Mouse (Mus musculus): Measurements from ENCODE around the gene Ryr2.

Gene Ryr2

GRCm38 (mm10) chr13:11933334-11933733 is 173.4 kb downstream of the Ryr2 start:
- no peak for DNase-seq

- no peak for DNase-seq
These were observed 178.0 kb downstream of the Ryr2 start for GRCm38 (mm10) chr13:11928709-11929108.

- no peak for DNase-seq
These were observed 179.0 kb downstream of the Ryr2 start for GRCm38 (mm10) chr13:11927727-11928126.

GRCm38 (mm10) chr13:11926720-11927500 is 179.8 kb downstream of the Ryr2 start:
- peak; percentile 29 for DNase-seq

- DNase-seq: no peak
These were observed 180.5 kb downstream of the Ryr2 start for GRCm38 (mm10) chr13:11926215-11926614.

- DNase-seq: no peak
These were observed 182.0 kb downstream of the Ryr2 start for GRCm38 (mm10) chr13:11924732-11925131.

GRCm38 (mm10) chr13:11920495-11920894 is 186.2 kb downstream of the Ryr2 start:
- DNase-seq: no peak

- no peak for DNase-seq
These were observed 187.3 kb downstream of the Ryr2 start for GRCm38 (mm10) chr13:11919448-11919847.

- DNase-seq: no peak
These were observed 191.1 kb downstream of the Ryr2 start for GRCm38 (mm10) chr13:11915619-11916018.

GRCm38 (mm10) chr13:11914682-11915081 is 192.1 kb downstream of the Ryr2 start:
- DNase-seq: no peak

- DNase-seq: no peak
These were observed 194.5 kb downstream of the Ryr2 start for GRCm38 (mm10) chr13:11912208-11912607.

GRCm38 (mm10) chr13:11908123-11908522 is 198.6 kb downstream of the Ryr2 start:
- DNase-seq: no peak

GRCm38 (mm10) chr13:11905126-11905525 is 201.6 kb downstream of the Ryr2 start:
- no peak for DNase-seq

- DNase-seq: no peak
These were observed 203.5 kb downstream of the Ryr2 start for GRCm38 (mm10) chr13:11903272-11903671.

- no peak for DNase-seq
These were observed 203.9 kb downstream of the Ryr2 start for GRCm38 (mm10) chr13:11902856-11903255.

- no peak for DNase-seq
These were observed 206.1 kb downstream of the Ryr2 start for GRCm38 (mm10) chr13:11900631-11901030.

- DNase-seq: no peak
These were observed 211.1 kb downstream of the Ryr2 start for GRCm38 (mm10) chr13:11895631-11896030.

- no peak for DNase-seq
These were observed 215.0 kb downstream of the Ryr2 start for GRCm38 (mm10) chr13:11891739-11892138.

- peak; percentile 3 for DNase-seq
These were observed 215.6 kb downstream of the Ryr2 start for GRCm38 (mm10) chr13:11891115-11891514.

- DNase-seq: no peak
These were observed 222.6 kb downstream of the Ryr2 start for GRCm38 (mm10) chr13:11884175-11884574.

GRCm38 (mm10) chr13:11882359-11882758 is 224.4 kb downstream of the Ryr2 start:
- no peak for DNase-seq

GRCm38 (mm10) chr13:11880503-11881227 is 226.1 kb downstream of the Ryr2 start:
- no peak for DNase-seq

GRCm38 (mm10) chr13:11879037-11879436 is 227.7 kb downstream of the Ryr2 start:
- DNase-seq: no peak

GRCm38 (mm10) chr13:11874852-11875251 is 231.9 kb downstream of the Ryr2 start:
- peak; percentile 28 for DNase-seq
